Mouse (Mus musculus) ES-E14 (cell line): ENCODE data around the gene Sephs1.

Experiments
- CHD2 ChIP-seq: IDR thresholded peaks from 2 replicates; pipeline ENCODE4 v1.6.1; 2014; ENCODE audit warnings: mild to moderate bottlenecking, low read depth, low read length, inconsistent platforms
- HCFC1 ChIP-seq: IDR thresholded peaks from 2 replicates; pipeline ENCODE4 v1.6.1; 2012; ENCODE audit warnings: low read length, inconsistent platforms, borderline replicate concordance; ENCODE audit not compliant: insufficient read depth
- MAFK ChIP-seq: IDR thresholded peaks from 2 replicates; pipeline ENCODE4 v1.6.1; 2014; ENCODE audit warnings: mild to moderate bottlenecking, low read depth, low read length, inconsistent platforms; ENCODE audit not compliant: insufficient read depth
- ZC3H11A ChIP-seq: IDR thresholded peaks from 2 replicates; pipeline ENCODE4 v1.6.1; 2012; ENCODE audit warnings: low read depth, mild to moderate bottlenecking, inconsistent platforms, low read length, borderline replicate concordance
- ZNF384 ChIP-seq: IDR thresholded peaks from 2 replicates; pipeline ENCODE4 v1.6.1; 2012; ENCODE audit warnings: low read depth, low read length, inconsistent platforms

- 0 out of 2 replicates have a peak, but pooled peaks have one; percentile 32 for TF ChIP-seq HCFC1
- TF ChIP-seq ZNF384 = no peak
- TF ChIP-seq ZC3H11A = no peak
- TF ChIP-seq MAFK = no peak
- no peak for TF ChIP-seq CHD2
Observed at GRCm38 (mm10) chr2:4918860-4919739, 37.7 kb downstream of the Sephs1 start, which contains the start of gene Phyh.
